Mouse (Mus musculus): Measurements from ENCODE around the gene Serpina3i.

Serpina3i gene

GRCm38 (mm10) chr12:104293963-104294362 lies 31.0 kb downstream of the Serpina3i start:
- DNase-seq (ENCODE audit: low spot score in 2 of 2) = no peak

DNA sequence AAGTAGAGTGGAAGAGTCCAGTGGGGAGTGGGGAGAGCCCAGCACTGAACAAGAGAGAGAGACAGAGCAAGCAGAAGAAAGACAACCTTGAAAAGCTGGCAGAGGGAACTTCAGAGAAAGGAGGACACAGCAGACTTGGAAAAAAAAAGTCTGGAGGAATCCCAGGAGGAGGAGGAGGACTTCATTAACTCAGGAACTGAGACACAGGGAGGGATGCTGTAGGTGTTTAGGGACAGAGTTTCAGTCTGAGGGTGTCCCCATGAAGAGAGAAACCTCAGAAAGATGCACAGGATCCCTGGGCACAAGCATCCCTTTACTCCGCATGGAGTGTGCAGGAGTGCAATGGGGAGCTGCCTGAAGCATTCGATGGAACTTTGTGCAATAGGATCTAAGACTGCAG lies 35.1 kb downstream of the Serpina3i start:
- DNase-seq (ENCODE audit: low spot score in 2 of 2) = no peak

DNA sequence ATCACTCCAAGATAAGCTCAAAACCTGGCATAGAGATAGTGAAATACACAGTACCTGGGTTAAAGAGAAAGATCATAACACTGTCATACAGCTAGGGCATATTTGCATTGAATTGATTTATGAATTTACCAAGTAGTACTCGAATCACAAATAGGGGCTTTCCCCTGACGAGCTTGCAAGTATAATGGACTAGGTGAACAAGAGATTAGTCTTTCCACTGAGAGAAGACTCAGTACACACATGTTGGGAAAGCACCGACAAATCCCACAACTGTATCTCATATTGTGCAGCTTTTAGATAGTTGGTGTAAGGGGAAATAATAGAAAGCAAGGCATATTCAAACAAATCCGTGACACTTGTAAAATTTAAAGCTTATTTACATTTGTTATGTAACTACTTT lies 43.1 kb downstream of the Serpina3i start:
- DNase-seq (ENCODE audit: low spot score in 2 of 2) = no peak

DNA sequence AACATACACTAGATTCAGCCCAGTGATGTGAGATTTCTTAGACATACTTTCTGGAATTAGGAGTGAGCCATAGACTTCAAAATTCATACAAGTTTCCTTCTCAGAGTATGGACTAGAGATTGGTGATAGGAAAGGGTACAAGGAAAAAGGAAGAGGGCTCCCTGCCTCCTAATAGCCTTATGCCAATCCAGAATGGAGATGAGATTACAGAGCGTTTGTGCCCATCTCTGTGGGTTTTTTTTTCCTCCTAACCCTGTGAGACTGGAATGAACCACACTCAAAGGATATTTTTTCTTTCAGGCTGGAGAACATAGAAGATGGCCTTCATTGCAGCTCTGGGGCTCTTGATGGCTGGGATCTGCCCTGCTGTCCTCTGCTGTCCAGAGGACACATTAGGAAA lies 51.3 kb downstream of the Serpina3i start, which contains the start of gene Serpina3j:
TSS of gene Serpina3j (plus strand) at position 301 of the 400 bp plus-strand sequence.
- no peak for DNase-seq (ENCODE audit: low spot score in 2 of 2)
